Mouse (Mus musculus): ENCODE results near the gene Ddit4l.
"Not testable (repeated sequence)": the region's sequence is repeated elsewhere in the genome, so short reads cannot be mapped to it uniquely, and the experiment has no call there.

The Ddit4l gene

GRCm38 (mm10) chr3:137621312-137621711 is at the start of gene Ddit4l:
Gene Ddit4l (plus strand): TSS chr3:137621612.
- DNase-seq (ENCODE audit: low spot score): not testable (repeated sequence)

- DNase-seq (ENCODE audit: low spot score): no peak
These were observed 45.3 kb upstream of the Ddit4l start for GRCm38 (mm10) chr3:137576146-137576545.

- no peak for DNase-seq (ENCODE audit: low spot score)
These were observed 34.9 kb upstream of the Ddit4l start for GRCm38 (mm10) chr3:137586376-137586969.

- no peak for DNase-seq (ENCODE audit: low spot score)
These were observed 31.6 kb upstream of the Ddit4l start for GRCm38 (mm10) chr3:137589811-137590210.

- DNase-seq (ENCODE audit: low spot score): no peak
These were observed 27.0 kb upstream of the Ddit4l start for GRCm38 (mm10) chr3:137594332-137594905.

- DNase-seq (ENCODE audit: low spot score): no peak
These were observed 12.4 kb upstream of the Ddit4l start for GRCm38 (mm10) chr3:137608918-137609435.

GRCm38 (mm10) chr3:137610457-137611109 is 10.8 kb upstream of the Ddit4l start:
- DNase-seq (ENCODE audit: low spot score): no peak

- DNase-seq (ENCODE audit: low spot score): no peak
These were observed 10.1 kb upstream of the Ddit4l start for GRCm38 (mm10) chr3:137611110-137611857.

- no peak for DNase-seq (ENCODE audit: low spot score)
These were observed 9.4 kb upstream of the Ddit4l start for GRCm38 (mm10) chr3:137611981-137612380.

GRCm38 (mm10) chr3:137620540-137620939 is 872 bp upstream of the Ddit4l start:
- no peak for DNase-seq (ENCODE audit: low spot score)

- DNase-seq (ENCODE audit: low spot score): peak; percentile 51
These were observed 679 bp downstream of the Ddit4l start for GRCm38 (mm10) chr3:137622091-137622490.

- no peak for DNase-seq (ENCODE audit: low spot score)
These were observed 1.6 kb downstream of the Ddit4l start for GRCm38 (mm10) chr3:137622895-137623580.

GRCm38 (mm10) chr3:137623581-137624362 is 2.4 kb downstream of the Ddit4l start:
- peak; percentile 89 for DNase-seq (ENCODE audit: low spot score)

GRCm38 (mm10) chr3:137625054-137625453 is 3.6 kb downstream of the Ddit4l start:
- DNase-seq (ENCODE audit: low spot score): peak; percentile 60

GRCm38 (mm10) chr3:137633726-137634125 is 12.3 kb downstream of the Ddit4l start:
- no peak for DNase-seq (ENCODE audit: low spot score)

GRCm38 (mm10) chr3:137636571-137636970 is 15.2 kb downstream of the Ddit4l start:
- no peak for DNase-seq (ENCODE audit: low spot score)

GRCm38 (mm10) chr3:137641238-137641637 is 19.8 kb downstream of the Ddit4l start:
- DNase-seq (ENCODE audit: low spot score): no peak

- no peak for DNase-seq (ENCODE audit: low spot score)
These were observed 20.7 kb downstream of the Ddit4l start for GRCm38 (mm10) chr3:137642137-137642536.

GRCm38 (mm10) chr3:137642568-137642967 is 21.2 kb downstream of the Ddit4l start:
- no peak for DNase-seq (ENCODE audit: low spot score)

GRCm38 (mm10) chr3:137644081-137644480 is 22.7 kb downstream of the Ddit4l start:
- no peak for DNase-seq (ENCODE audit: low spot score)

GRCm38 (mm10) chr3:137644947-137645346 is 23.5 kb downstream of the Ddit4l start:
- no peak for DNase-seq (ENCODE audit: low spot score)

Data from testis, postnatal 10 days (tissue).